Mouse (Mus musculus): Measurements from ENCODE around the gene Ssx2ip. TPM values are rescaled to one million over a fixed set of nuclear protein-coding genes. Genes with fewer than 3 reads are reported as not detected.
A peak's percentile ranks its signal among the peaks of the same experiment; 100 is the strongest.

Ssx2ip gene
- polyA plus RNA-seq, 1 experiment from 2014 or later = 27.7 TPM

DNA sequence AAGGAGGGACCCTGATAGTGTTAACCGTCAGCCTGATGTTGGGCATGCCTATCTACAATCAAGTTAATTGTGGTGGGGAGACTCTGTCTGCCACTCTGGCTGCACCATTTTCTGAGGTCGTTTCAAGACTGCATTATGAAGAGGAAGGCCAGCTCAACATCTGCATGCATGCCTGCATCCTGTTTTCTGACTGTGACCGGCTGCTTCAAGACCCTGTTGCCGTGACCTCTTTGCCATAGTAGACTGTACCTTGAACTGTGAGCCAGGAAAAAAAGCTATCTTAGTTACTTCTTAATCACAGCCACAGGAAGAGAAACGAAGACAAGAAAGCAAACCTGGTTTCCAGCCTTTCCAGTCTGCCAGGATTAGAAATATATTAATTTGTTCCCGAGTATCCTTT lies 44.5 kb downstream of the Ssx2ip start:
- 70% methylated on average over 6 of the region's 6 CpGs for WGBS

DNA sequence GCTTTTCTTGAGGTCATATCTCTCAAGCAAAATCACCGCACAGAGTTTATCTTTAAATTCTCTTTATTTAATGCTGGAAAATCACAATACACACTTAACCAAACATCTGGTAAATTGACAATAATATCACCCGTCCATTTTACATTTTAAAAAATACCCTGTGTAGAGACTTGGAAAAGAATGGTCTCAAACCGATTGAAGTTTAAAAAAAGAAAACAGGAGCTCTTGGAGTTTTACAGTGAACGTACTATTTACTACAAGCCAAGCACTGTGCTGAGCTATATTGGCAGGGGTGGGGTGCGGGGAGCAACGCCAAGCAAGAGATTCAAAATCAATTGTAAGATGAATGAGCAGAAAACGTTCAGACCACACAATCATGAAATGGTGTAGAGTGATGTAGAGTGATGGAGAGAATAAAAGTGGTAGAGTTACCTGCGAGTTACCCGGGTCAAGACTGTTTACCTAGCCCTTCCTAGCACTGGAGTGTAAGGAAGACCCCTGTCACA lies 45.4 kb downstream of the Ssx2ip start, which contains the start of gene Ctbs:
TSS of gene Ctbs (plus strand) at position 51 of the 506 bp plus-strand sequence.
- H3K4me1 ChIP-seq (ENCODE audit: control insufficient read depth, insufficient read depth, low read length) = peaks cover 2% of the 10 kb centered on the region; the same call in 1 of the 2 replicates
- ATAC-seq (ENCODE audit: insufficient read depth, low FRiP score) = no peak
- H3K4me2 ChIP-seq (ENCODE audit: low read depth, low read length) = peak within 1 kb of the TSS; percentile 58
- no peaks in the 10 kb centered on the region for H3K36me3 ChIP-seq (ENCODE audit: control insufficient read depth, insufficient read depth, low read length)
- WGBS = 41% methylated on average over 9 of the region's 9 CpGs
- H3K27me3 ChIP-seq (ENCODE audit: control insufficient read depth, insufficient read depth, low read length) = no peaks in the 10 kb centered on the region
- no peaks in the 10 kb centered on the region for H3K9me3 ChIP-seq (replicated peaks; ENCODE audit: control insufficient read depth, low read length)
- peak within 1 kb of the TSS; percentile 67 for H3K4me3 ChIP-seq (replicated peaks; ENCODE audit: low read length)
- H3K9ac ChIP-seq (ENCODE audit: low read length) = peak within 1 kb of the TSS; percentile 88
- H3K27ac ChIP-seq (ENCODE audit: low read length) = peak within 1 kb of the TSS; percentile 90

More for the DNA sequence above, 44.5 kb downstream of the Ssx2ip start:
- H3K4me2 ChIP-seq (ENCODE audit: low read depth, low read length) = no peak overlapping the region
- peaks cover 2% of the 10 kb centered on the region; the same call in 1 of the 2 replicates for H3K4me1 ChIP-seq (ENCODE audit: control insufficient read depth, insufficient read depth, low read length)
- H3K9ac ChIP-seq (ENCODE audit: low read length) = no peak overlapping the region
- H3K4me3 ChIP-seq (replicated peaks; ENCODE audit: low read length) = no peak overlapping the region
- no peaks in the 10 kb centered on the region for H3K27me3 ChIP-seq (ENCODE audit: control insufficient read depth, insufficient read depth, low read length)
- no peak overlapping the region for H3K27ac ChIP-seq (ENCODE audit: low read length)
- no peaks in the 10 kb centered on the region for H3K36me3 ChIP-seq (ENCODE audit: control insufficient read depth, insufficient read depth, low read length)
- ATAC-seq (ENCODE audit: insufficient read depth, low FRiP score) = no peak
- H3K9me3 ChIP-seq (replicated peaks; ENCODE audit: control insufficient read depth, low read length) = no peaks in the 10 kb centered on the region

DNA sequence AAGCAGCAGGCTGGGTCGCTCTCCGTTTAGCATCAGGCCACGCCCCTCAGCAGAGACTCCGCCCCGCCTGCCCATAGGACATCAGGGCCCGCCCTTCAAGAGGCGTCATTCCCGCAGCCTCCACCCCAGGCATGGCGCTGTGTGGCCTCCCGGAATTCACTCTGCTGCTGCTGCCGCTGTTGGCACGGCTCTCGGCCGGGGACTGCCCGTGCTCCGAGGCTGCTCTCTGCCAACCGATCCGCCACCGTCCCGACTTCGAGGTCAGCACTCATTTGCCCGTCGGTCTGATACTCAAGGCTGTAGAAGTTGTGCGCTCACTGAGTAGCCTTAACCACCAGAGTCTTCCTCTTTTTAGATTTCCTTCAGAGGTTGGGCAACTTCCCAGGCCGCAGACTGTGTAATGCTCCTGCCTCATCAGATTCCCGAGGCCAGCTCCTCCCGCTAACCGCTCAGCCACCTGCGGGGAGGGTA lies 46.0 kb downstream of the Ssx2ip start:
- H3K4me3 ChIP-seq (replicated peaks; ENCODE audit: low read length) = peak overlapping the region; percentile 67
- peak overlapping the region; percentile 58 for H3K4me2 ChIP-seq (ENCODE audit: low read depth, low read length)
- H3K36me3 ChIP-seq (ENCODE audit: control insufficient read depth, insufficient read depth, low read length) = no peaks in the 10 kb centered on the region
- H3K27ac ChIP-seq (ENCODE audit: low read length) = peak overlapping the region; percentile 90
- no peaks in the 10 kb centered on the region for H3K27me3 ChIP-seq (ENCODE audit: control insufficient read depth, insufficient read depth, low read length)
- H3K9ac ChIP-seq (ENCODE audit: low read length) = peak overlapping the region; percentile 88
- ATAC-seq (ENCODE audit: insufficient read depth, low FRiP score) = peak; percentile 99
- no peaks in the 10 kb centered on the region for H3K9me3 ChIP-seq (replicated peaks; ENCODE audit: control insufficient read depth, low read length)
- peaks cover 2% of the 10 kb centered on the region; the same call in 1 of the 2 replicates for H3K4me1 ChIP-seq (ENCODE audit: control insufficient read depth, insufficient read depth, low read length)
- 0% methylated on average over 29 of the region's 29 CpGs for WGBS

DNA sequence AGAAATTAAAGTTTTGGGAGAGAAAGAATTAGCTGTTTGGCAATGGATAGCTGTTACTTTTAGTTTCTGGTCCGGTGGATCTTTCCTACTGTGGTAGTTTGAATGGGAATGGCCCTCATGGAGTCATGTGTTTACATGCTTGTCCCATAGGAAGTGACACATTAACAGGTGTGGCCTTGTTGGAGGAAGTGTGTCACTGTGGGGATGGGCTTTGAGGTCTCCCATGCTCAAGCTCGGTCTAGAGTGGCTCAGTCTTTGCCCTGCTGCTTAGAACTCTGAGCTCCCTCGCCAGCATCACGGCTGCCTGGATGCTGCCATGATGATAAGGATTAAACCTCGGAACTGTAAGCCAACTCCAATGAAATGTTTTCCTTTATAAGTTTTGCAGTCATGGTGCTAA lies 46.9 kb downstream of the Ssx2ip start:
- H3K36me3 ChIP-seq (ENCODE audit: control insufficient read depth, insufficient read depth, low read length) = no peaks in the 10 kb centered on the region
- no peaks in the 10 kb centered on the region for H3K9me3 ChIP-seq (replicated peaks; ENCODE audit: control insufficient read depth, low read length)
- peak overlapping the region; percentile 58; the same call in 1 of the 2 replicates for H3K4me2 ChIP-seq (ENCODE audit: low read depth, low read length)
- ATAC-seq (ENCODE audit: insufficient read depth, low FRiP score) = no peak
- H3K27me3 ChIP-seq (ENCODE audit: control insufficient read depth, insufficient read depth, low read length) = no peaks in the 10 kb centered on the region
- H3K4me3 ChIP-seq (replicated peaks; ENCODE audit: low read length) = no peak overlapping the region
- H3K27ac ChIP-seq (ENCODE audit: low read length) = no peak overlapping the region
- WGBS = 84% methylated on average over 5 of the region's 5 CpGs
- H3K4me1 ChIP-seq (ENCODE audit: control insufficient read depth, insufficient read depth, low read length) = peaks cover 2% of the 10 kb centered on the region; the same call in 1 of the 2 replicates
- no peak overlapping the region for H3K9ac ChIP-seq (ENCODE audit: low read length)

DNA sequence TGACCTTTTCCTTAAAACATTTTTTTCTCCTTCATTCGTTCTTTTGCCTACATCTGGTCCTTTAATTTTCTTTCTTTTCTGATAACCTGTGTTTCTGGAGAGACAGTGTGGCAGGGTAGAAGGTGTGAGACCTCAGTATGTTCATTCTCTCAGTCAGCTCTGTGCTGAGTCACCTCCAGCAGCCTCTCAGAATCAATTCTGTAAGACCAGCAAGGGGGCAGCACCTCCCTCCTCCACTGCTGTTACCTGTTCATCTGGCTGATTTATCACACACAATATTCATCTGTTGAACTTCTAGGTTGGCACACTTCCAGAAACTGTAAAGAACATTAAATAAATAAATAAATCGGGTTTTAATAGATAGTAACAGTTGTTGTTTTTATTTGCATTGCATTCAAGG lies 58.5 kb downstream of the Ssx2ip start:
- Histone ChIP-seq H3K27ac (ENCODE audit: low read length) (no peak overlapping the region), H3K9ac (ENCODE audit: low read length) (no peak overlapping the region), H3K4me1 (ENCODE audit: control insufficient read depth, insufficient read depth, low read length) (no peaks in the 10 kb centered on the region), H3K9me3 (replicated peaks; ENCODE audit: control insufficient read depth, low read length) (no peaks in the 10 kb centered on the region), H3K27me3 (ENCODE audit: control insufficient read depth, insufficient read depth, low read length) (no peaks in the 10 kb centered on the region), H3K36me3 (ENCODE audit: control insufficient read depth, insufficient read depth, low read length) (no peaks in the 10 kb centered on the region), H3K4me2 (ENCODE audit: low read depth, low read length) (no peak overlapping the region), H3K4me3 (replicated peaks; ENCODE audit: low read length) (no peak overlapping the region)
- WGBS = 43% methylated on average over 2 of the region's 2 CpGs
- no peak for ATAC-seq (ENCODE audit: insufficient read depth, low FRiP score)

DNA sequence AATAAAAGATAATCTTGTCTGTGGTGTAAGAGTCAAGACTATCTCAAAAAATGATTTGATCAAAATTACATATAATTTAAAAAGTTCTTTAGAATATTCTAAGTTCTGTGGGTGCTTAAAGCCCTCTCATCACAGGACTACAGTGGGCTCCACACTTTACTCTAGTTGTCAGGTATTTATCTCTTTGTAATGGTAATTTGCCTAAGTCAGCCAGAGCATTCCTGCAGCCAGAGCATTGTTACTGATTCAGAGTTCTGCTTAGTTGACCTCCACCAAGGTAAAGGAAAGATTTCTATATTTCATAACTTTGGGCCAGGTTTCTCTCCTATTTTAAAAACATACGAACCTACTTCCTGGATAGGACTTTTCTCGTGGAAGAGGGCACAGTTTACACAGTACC lies 64.8 kb downstream of the Ssx2ip start:
- H3K4me3 ChIP-seq (replicated peaks; ENCODE audit: low read length) = no peak overlapping the region
- H3K4me2 ChIP-seq (ENCODE audit: low read depth, low read length) = no peak overlapping the region
- WGBS = 68% methylated on average over 2 of the region's 2 CpGs
- H3K9ac ChIP-seq (ENCODE audit: low read length) = no peak overlapping the region
- no peaks in the 10 kb centered on the region for H3K36me3 ChIP-seq (ENCODE audit: control insufficient read depth, insufficient read depth, low read length)
- no peak for ATAC-seq (ENCODE audit: insufficient read depth, low FRiP score)
- H3K27me3 ChIP-seq (ENCODE audit: control insufficient read depth, insufficient read depth, low read length) = no peaks in the 10 kb centered on the region
- H3K4me1 ChIP-seq (ENCODE audit: control insufficient read depth, insufficient read depth, low read length) = no peaks in the 10 kb centered on the region
- H3K9me3 ChIP-seq (replicated peaks; ENCODE audit: control insufficient read depth, low read length) = no peaks in the 10 kb centered on the region
- H3K27ac ChIP-seq (ENCODE audit: low read length) = no peak overlapping the region

DNA sequence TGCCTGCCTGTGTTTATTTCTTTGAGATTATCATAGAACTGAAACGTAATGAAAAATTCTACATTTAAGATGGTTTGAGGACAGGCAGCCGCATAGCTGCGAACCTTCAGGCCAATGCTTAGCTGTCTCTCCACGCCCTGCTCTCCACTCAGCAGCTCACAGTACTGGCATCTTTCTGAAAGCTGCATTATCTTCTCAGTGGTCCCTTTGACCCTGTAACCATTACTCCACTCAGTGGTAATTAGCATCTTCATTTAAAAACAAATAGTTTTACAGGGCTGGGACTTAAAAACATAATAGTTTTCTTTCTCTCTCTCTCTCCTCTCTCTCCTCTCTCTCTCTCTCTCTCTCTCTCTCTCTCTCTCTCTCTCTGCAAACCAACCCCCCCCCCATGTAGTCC lies 68.2 kb downstream of the Ssx2ip start:
- no peak overlapping the region for H3K27ac ChIP-seq (ENCODE audit: low read length)
- H3K9ac ChIP-seq (ENCODE audit: low read length) = no peak overlapping the region
- H3K4me2 ChIP-seq (ENCODE audit: low read depth, low read length) = no peak overlapping the region
- no peaks in the 10 kb centered on the region for H3K27me3 ChIP-seq (ENCODE audit: control insufficient read depth, insufficient read depth, low read length)
- H3K4me1 ChIP-seq (ENCODE audit: control insufficient read depth, insufficient read depth, low read length) = no peaks in the 10 kb centered on the region
- no peak for ATAC-seq (ENCODE audit: insufficient read depth, low FRiP score)
- no peaks in the 10 kb centered on the region for H3K36me3 ChIP-seq (ENCODE audit: control insufficient read depth, insufficient read depth, low read length)
- no peaks in the 10 kb centered on the region for H3K9me3 ChIP-seq (replicated peaks; ENCODE audit: control insufficient read depth, low read length)
- H3K4me3 ChIP-seq (replicated peaks; ENCODE audit: low read length) = no peak overlapping the region
- 59% methylated on average over 4 of the region's 4 CpGs for WGBS

DNA sequence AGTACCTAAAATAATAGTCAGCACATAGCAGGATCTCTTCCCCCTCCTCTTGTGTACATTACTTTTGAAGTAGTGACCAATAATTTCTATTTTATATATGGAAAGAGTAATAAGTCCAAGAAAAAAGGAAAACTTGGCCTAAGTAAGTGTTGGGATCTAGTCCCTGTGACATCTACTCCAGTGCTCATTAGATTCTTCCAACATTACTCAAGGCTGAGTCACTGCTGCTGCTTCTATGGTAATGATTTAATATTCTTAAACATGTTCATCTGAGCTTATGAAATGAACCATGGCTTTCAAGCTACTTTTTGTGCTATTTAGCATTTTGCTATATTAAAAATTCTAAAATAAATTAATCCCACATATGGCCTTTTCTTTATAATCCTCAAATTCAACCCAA lies 69.3 kb downstream of the Ssx2ip start:
- no peak for ATAC-seq (ENCODE audit: insufficient read depth, low FRiP score)
- Histone ChIP-seq H3K27ac (ENCODE audit: low read length) (no peak overlapping the region), H3K36me3 (ENCODE audit: control insufficient read depth, insufficient read depth, low read length) (no peaks in the 10 kb centered on the region), H3K9ac (ENCODE audit: low read length) (no peak overlapping the region), H3K9me3 (replicated peaks; ENCODE audit: control insufficient read depth, low read length) (no peaks in the 10 kb centered on the region), H3K4me1 (ENCODE audit: control insufficient read depth, insufficient read depth, low read length) (no peaks in the 10 kb centered on the region), H3K27me3 (ENCODE audit: control insufficient read depth, insufficient read depth, low read length) (no peaks in the 10 kb centered on the region), H3K4me2 (ENCODE audit: low read depth, low read length) (no peak overlapping the region), H3K4me3 (replicated peaks; ENCODE audit: low read length) (no peak overlapping the region)

DNA sequence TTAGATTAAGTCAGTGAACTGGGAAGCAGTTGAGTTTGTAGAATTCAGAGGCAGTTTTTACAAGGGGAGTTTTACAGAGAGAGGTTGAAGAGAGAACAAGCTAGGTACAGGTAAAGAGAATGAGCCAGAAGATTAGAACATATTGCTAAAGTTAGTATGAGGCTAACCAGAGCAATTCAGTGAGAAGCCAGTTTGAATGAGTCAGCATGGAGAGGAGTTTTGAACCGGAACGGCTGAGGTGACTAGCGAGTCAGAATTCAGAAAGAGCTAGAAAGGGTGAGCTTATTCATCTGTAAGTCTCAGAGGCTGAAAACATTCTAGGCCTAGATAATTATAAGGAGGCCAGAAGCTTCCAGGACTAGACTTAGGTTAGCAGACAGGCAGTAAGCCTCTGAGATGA lies 70.0 kb downstream of the Ssx2ip start:
- ATAC-seq (ENCODE audit: insufficient read depth, low FRiP score) = no peak
- Histone ChIP-seq H3K27me3 (ENCODE audit: control insufficient read depth, insufficient read depth, low read length) (no peaks in the 10 kb centered on the region), H3K9me3 (replicated peaks; ENCODE audit: control insufficient read depth, low read length) (no peaks in the 10 kb centered on the region), H3K9ac (ENCODE audit: low read length) (no peak overlapping the region), H3K4me3 (replicated peaks; ENCODE audit: low read length) (no peak overlapping the region), H3K4me2 (ENCODE audit: low read depth, low read length) (no peak overlapping the region), H3K4me1 (ENCODE audit: control insufficient read depth, insufficient read depth, low read length) (no peaks in the 10 kb centered on the region), H3K36me3 (ENCODE audit: control insufficient read depth, insufficient read depth, low read length) (no peaks in the 10 kb centered on the region), H3K27ac (ENCODE audit: low read length) (no peak overlapping the region)
- WGBS = 91% methylated on average over 3 of the region's 3 CpGs

Data from stomach, embryonic 16.5 days (tissue).